Mouse (Mus musculus) left cerebral cortex, adult 18-20 months (tissue): ENCODE results near the gene Gtf2h4. TPM values are rescaled to one million over a fixed set of nuclear protein-coding genes. Genes with fewer than 3 reads are reported as not detected.

Experiments
- DNase-seq, 2 experiments: peaks; one replicate each; pipeline ENCODE4 v3.0.0; 2021 to 2022; ENCODE audit warnings: low spot score in 2 of 2, mixed read lengths in 1 of 2
- long read RNA-seq, 2 experiments: library from polyadenylated mRNA; stranded (forward); transcript quantifications; one replicate each; pipeline ENCODE4 v2.0.0; 2021
- total RNA-seq, 2 experiments: library from RNA; stranded (reverse); gene quantifications; 2 replicates each; pipeline ENCODE4 v1.2.3; 2021

Gtf2h4 gene
- 10 to 100 TPM; 26.7 to 37.5 TPM for total RNA-seq
- long read RNA-seq, experiment 1, transcript Gtf2h4-201 (14 exons, 1,679 nt) = major isoform, 16 of 21 reads
- long read RNA-seq, experiment 1, partial matches to known transcripts = 1 of 21 reads
- long read RNA-seq, experiment 1, other reads (novel, unspliced or antisense) = 3 of 21 reads
- long read RNA-seq, experiment 2, transcript Gtf2h4-201 (14 exons, 1,679 nt) = major isoform, 14 of 20 reads
- long read RNA-seq, experiment 2, partial matches to known transcripts = 2 of 20 reads
- long read RNA-seq, experiment 2, other reads (novel, unspliced or antisense) = 4 of 20 reads

- DNase-seq = peak; percentile 88 to 90
Measured at GRCm38 (mm10) chr17:35673416-35674035, at the start of gene Gtf2h4. TSS of gene Gtf2h4 (minus strand) at chr17:35673739.

- no peak for DNase-seq
Measured at GRCm38 (mm10) chr17:35721676-35722075, 48.1 kb upstream of the Gtf2h4 start.

GRCm38 (mm10) chr17:35720340-35720727, 46.8 kb upstream of the Gtf2h4 start:
- DNase-seq = peak; percentile 48 to 50

GRCm38 (mm10) chr17:35719616-35720339, 46.2 kb upstream of the Gtf2h4 start:
- no peak for DNase-seq

- DNase-seq = no peak
Measured at GRCm38 (mm10) chr17:35717080-35717479, 43.5 kb upstream of the Gtf2h4 start.

GRCm38 (mm10) chr17:35716114-35716513, 42.6 kb upstream of the Gtf2h4 start:
- DNase-seq = no peak

- DNase-seq = no peak
Measured at GRCm38 (mm10) chr17:35710705-35711347, 37.3 kb upstream of the Gtf2h4 start.

GRCm38 (mm10) chr17:35708611-35709010, 35.1 kb upstream of the Gtf2h4 start:
- DNase-seq = no peak

- DNase-seq = no peak
Measured at GRCm38 (mm10) chr17:35707929-35708328, 34.4 kb upstream of the Gtf2h4 start.

GRCm38 (mm10) chr17:35705836-35706235, 32.3 kb upstream of the Gtf2h4 start:
- peak; percentile 50 to 51 for DNase-seq

GRCm38 (mm10) chr17:35704621-35705464, 31.3 kb upstream of the Gtf2h4 start, which contains the start of gene Ddr1:
TSS of gene Ddr1 (minus strand) at chr17:35704621.
- DNase-seq = peak; percentile 44 to 59

- DNase-seq = no peak
Measured at GRCm38 (mm10) chr17:35703751-35704271, 30.3 kb upstream of the Gtf2h4 start.

- no peak for DNase-seq
Measured at GRCm38 (mm10) chr17:35703065-35703464, 29.5 kb upstream of the Gtf2h4 start.

GRCm38 (mm10) chr17:35702605-35703004, 29.1 kb upstream of the Gtf2h4 start:
- DNase-seq = no peak

GRCm38 (mm10) chr17:35701978-35702461, 28.5 kb upstream of the Gtf2h4 start:
- no peak for DNase-seq

- DNase-seq = no peak
Measured at GRCm38 (mm10) chr17:35701203-35701977, 27.9 kb upstream of the Gtf2h4 start.

GRCm38 (mm10) chr17:35700371-35700961, 26.9 kb upstream of the Gtf2h4 start:
- DNase-seq = peak; percentile 73 to 83

- peak; percentile 54 to 67 for DNase-seq
Measured at GRCm38 (mm10) chr17:35699919-35700318, 26.4 kb upstream of the Gtf2h4 start.

- DNase-seq = no peak
Measured at GRCm38 (mm10) chr17:35698501-35698883, 25.0 kb upstream of the Gtf2h4 start.
